Mouse (Mus musculus): ENCODE measurements at regions not wholly inside any gene's neighbourhood (a gene's known extent, or its start where the extent isn't known, plus 50 kb on each side); places are given as distances from the start of the nearest gene placed in this dataset.

GRCm38 (mm10) chr13:83099908-83100307 lies 403.9 kb upstream of the Mef2c start:
- Histone ChIP-seq H3K9me3 (ENCODE audit: control insufficient read depth, low read depth, low read length) (no peaks in the 10 kb centered on the region), H3K27me3 (ENCODE audit: control insufficient read depth, insufficient read depth, low read length) (no peaks in the 10 kb centered on the region), H3K4me3 (ENCODE audit: low read depth, low read length) (no peak overlapping the region), H3K4me2 (replicated peaks; ENCODE audit: low read depth, low read length) (no peak overlapping the region), H3K9ac (replicated peaks; ENCODE audit: low read depth, low read length) (no peak overlapping the region), H3K36me3 (ENCODE audit: control insufficient read depth, insufficient read depth, low read length) (no peaks in the 10 kb centered on the region), H3K27ac (ENCODE audit: low read length) (no peak overlapping the region), H3K4me1 (ENCODE audit: control insufficient read depth, insufficient read depth, low read length) (no peaks in the 10 kb centered on the region)
- ATAC-seq (ENCODE audit: insufficient number of reproducible peaks, insufficient read depth, low FRiP score, low read depth), result no peak
- WGBS, result 78% methylated on average over 1 of the region's 1 CpGs

- WGBS, result 74% methylated on average over 3 of the region's 3 CpGs
- no peak for ATAC-seq (ENCODE audit: insufficient number of reproducible peaks, insufficient read depth, low FRiP score, low read depth)
- no peak overlapping the region for H3K4me3 ChIP-seq (ENCODE audit: low read depth, low read length)
These were observed 393.2 kb upstream of the Mef2c start for GRCm38 (mm10) chr13:83110610-83111009.

GRCm38 (mm10) chr13:83111503-83111902 lies 392.3 kb upstream of the Mef2c start:
- no peak for ATAC-seq (ENCODE audit: insufficient number of reproducible peaks, insufficient read depth, low FRiP score, low read depth)
- H3K4me1 ChIP-seq (ENCODE audit: control insufficient read depth, insufficient read depth, low read length), result no peaks in the 10 kb centered on the region
- no peak overlapping the region for H3K4me2 ChIP-seq (replicated peaks; ENCODE audit: low read depth, low read length)
- H3K36me3 ChIP-seq (ENCODE audit: control insufficient read depth, insufficient read depth, low read length), result no peaks in the 10 kb centered on the region
- no peak overlapping the region for H3K9ac ChIP-seq (replicated peaks; ENCODE audit: low read depth, low read length)
- no peak overlapping the region; the same call in 1 of the 2 replicates for H3K27ac ChIP-seq (ENCODE audit: low read length)
- no peaks in the 10 kb centered on the region for H3K27me3 ChIP-seq (ENCODE audit: control insufficient read depth, insufficient read depth, low read length)
- no peaks in the 10 kb centered on the region for H3K9me3 ChIP-seq (ENCODE audit: control insufficient read depth, low read depth, low read length)
- 48% methylated on average over 2 of the region's 2 CpGs for WGBS
- no peak overlapping the region for H3K4me3 ChIP-seq (ENCODE audit: low read depth, low read length)

More at GRCm38 (mm10) chr13:83110610-83111009, 393.2 kb upstream of the Mef2c start:
- Histone ChIP-seq H3K27ac (ENCODE audit: low read length) (no peak overlapping the region), H3K9me3 (ENCODE audit: control insufficient read depth, low read depth, low read length) (no peaks in the 10 kb centered on the region), H3K4me1 (ENCODE audit: control insufficient read depth, insufficient read depth, low read length) (no peaks in the 10 kb centered on the region), H3K4me2 (replicated peaks; ENCODE audit: low read depth, low read length) (no peak overlapping the region), H3K36me3 (ENCODE audit: control insufficient read depth, insufficient read depth, low read length) (no peaks in the 10 kb centered on the region), H3K9ac (replicated peaks; ENCODE audit: low read depth, low read length) (no peak overlapping the region), H3K27me3 (ENCODE audit: control insufficient read depth, insufficient read depth, low read length) (no peaks in the 10 kb centered on the region)

GRCm38 (mm10) chr13:83112323-83112722 lies 391.5 kb upstream of the Mef2c start:
- 56% methylated on average over 1 of the region's 1 CpGs for WGBS

GRCm38 (mm10) chr13:83112741-83113140 lies 391.1 kb upstream of the Mef2c start:
- Histone ChIP-seq H3K4me3 (ENCODE audit: low read depth, low read length) (no peak overlapping the region), H3K4me2 (replicated peaks; ENCODE audit: low read depth, low read length) (no peak overlapping the region), H3K36me3 (ENCODE audit: control insufficient read depth, insufficient read depth, low read length) (no peaks in the 10 kb centered on the region), H3K27me3 (ENCODE audit: control insufficient read depth, insufficient read depth, low read length) (no peaks in the 10 kb centered on the region), H3K9ac (replicated peaks; ENCODE audit: low read depth, low read length) (no peak overlapping the region), H3K4me1 (ENCODE audit: control insufficient read depth, insufficient read depth, low read length) (no peaks in the 10 kb centered on the region), H3K27ac (ENCODE audit: low read length) (no peak overlapping the region), H3K9me3 (ENCODE audit: control insufficient read depth, low read depth, low read length) (no peaks in the 10 kb centered on the region)
- WGBS, result 72% methylated on average over 5 of the region's 5 CpGs
- no peak for ATAC-seq (ENCODE audit: insufficient number of reproducible peaks, insufficient read depth, low FRiP score, low read depth)

More at GRCm38 (mm10) chr13:83112323-83112722, 391.5 kb upstream of the Mef2c start:
- Histone ChIP-seq H3K9ac (replicated peaks; ENCODE audit: low read depth, low read length) (no peak overlapping the region), H3K4me2 (replicated peaks; ENCODE audit: low read depth, low read length) (no peak overlapping the region), H3K4me1 (ENCODE audit: control insufficient read depth, insufficient read depth, low read length) (no peaks in the 10 kb centered on the region), H3K36me3 (ENCODE audit: control insufficient read depth, insufficient read depth, low read length) (no peaks in the 10 kb centered on the region), H3K4me3 (ENCODE audit: low read depth, low read length) (no peak overlapping the region), H3K27ac (ENCODE audit: low read length) (no peak overlapping the region), H3K27me3 (ENCODE audit: control insufficient read depth, insufficient read depth, low read length) (no peaks in the 10 kb centered on the region), H3K9me3 (ENCODE audit: control insufficient read depth, low read depth, low read length) (no peaks in the 10 kb centered on the region)
- ATAC-seq (ENCODE audit: insufficient number of reproducible peaks, insufficient read depth, low FRiP score, low read depth), result no peak

GRCm38 (mm10) chr13:83113808-83114207 lies 390.0 kb upstream of the Mef2c start:
- no peaks in the 10 kb centered on the region for H3K27me3 ChIP-seq (ENCODE audit: control insufficient read depth, insufficient read depth, low read length)
- H3K4me1 ChIP-seq (ENCODE audit: control insufficient read depth, insufficient read depth, low read length), result no peaks in the 10 kb centered on the region
- no peak overlapping the region for H3K27ac ChIP-seq (ENCODE audit: low read length)
- H3K4me3 ChIP-seq (ENCODE audit: low read depth, low read length), result no peak overlapping the region
- no peaks in the 10 kb centered on the region for H3K36me3 ChIP-seq (ENCODE audit: control insufficient read depth, insufficient read depth, low read length)
- no peak overlapping the region for H3K9ac ChIP-seq (replicated peaks; ENCODE audit: low read depth, low read length)
- ATAC-seq (ENCODE audit: insufficient number of reproducible peaks, insufficient read depth, low FRiP score, low read depth), result 0 out of 2 replicates have a peak, but pooled peaks have one; percentile 76
- H3K4me2 ChIP-seq (replicated peaks; ENCODE audit: low read depth, low read length), result no peak overlapping the region
- no peaks in the 10 kb centered on the region for H3K9me3 ChIP-seq (ENCODE audit: control insufficient read depth, low read depth, low read length)

GRCm38 (mm10) chr13:83114401-83114800 lies 389.4 kb upstream of the Mef2c start:
- H3K27ac ChIP-seq (ENCODE audit: low read length), result no peak overlapping the region
- WGBS, result 88% methylated on average over 2 of the region's 2 CpGs
- H3K4me3 ChIP-seq (ENCODE audit: low read depth, low read length), result no peak overlapping the region
- H3K27me3 ChIP-seq (ENCODE audit: control insufficient read depth, insufficient read depth, low read length), result no peaks in the 10 kb centered on the region
- no peak for ATAC-seq (ENCODE audit: insufficient number of reproducible peaks, insufficient read depth, low FRiP score, low read depth)
- H3K4me1 ChIP-seq (ENCODE audit: control insufficient read depth, insufficient read depth, low read length), result no peaks in the 10 kb centered on the region
- H3K36me3 ChIP-seq (ENCODE audit: control insufficient read depth, insufficient read depth, low read length), result no peaks in the 10 kb centered on the region
- H3K9me3 ChIP-seq (ENCODE audit: control insufficient read depth, low read depth, low read length), result no peaks in the 10 kb centered on the region
- no peak overlapping the region for H3K4me2 ChIP-seq (replicated peaks; ENCODE audit: low read depth, low read length)
- H3K9ac ChIP-seq (replicated peaks; ENCODE audit: low read depth, low read length), result no peak overlapping the region

- Histone ChIP-seq H3K9me3 (ENCODE audit: control insufficient read depth, low read depth, low read length) (no peaks in the 10 kb centered on the region), H3K27me3 (ENCODE audit: control insufficient read depth, insufficient read depth, low read length) (no peaks in the 10 kb centered on the region), H3K4me2 (replicated peaks; ENCODE audit: low read depth, low read length) (no peak overlapping the region), H3K27ac (ENCODE audit: low read length) (no peak overlapping the region), H3K9ac (replicated peaks; ENCODE audit: low read depth, low read length) (no peak overlapping the region), H3K4me3 (ENCODE audit: low read depth, low read length) (no peak overlapping the region), H3K4me1 (ENCODE audit: control insufficient read depth, insufficient read depth, low read length) (no peaks in the 10 kb centered on the region), H3K36me3 (ENCODE audit: control insufficient read depth, insufficient read depth, low read length) (no peaks in the 10 kb centered on the region)
- ATAC-seq (ENCODE audit: insufficient number of reproducible peaks, insufficient read depth, low FRiP score, low read depth), result no peak
- 85% methylated on average over 2 of the region's 2 CpGs for WGBS
These were observed 388.1 kb upstream of the Mef2c start for GRCm38 (mm10) chr13:83115691-83116090.

- 77% methylated on average over 4 of the region's 4 CpGs for WGBS
- H3K9me3 ChIP-seq (ENCODE audit: control insufficient read depth, low read depth, low read length), result no peaks in the 10 kb centered on the region
- ATAC-seq (ENCODE audit: insufficient number of reproducible peaks, insufficient read depth, low FRiP score, low read depth), result no peak
- H3K4me1 ChIP-seq (ENCODE audit: control insufficient read depth, insufficient read depth, low read length), result no peaks in the 10 kb centered on the region
- H3K4me3 ChIP-seq (ENCODE audit: low read depth, low read length), result no peak overlapping the region
- H3K27me3 ChIP-seq (ENCODE audit: control insufficient read depth, insufficient read depth, low read length), result no peaks in the 10 kb centered on the region
- H3K9ac ChIP-seq (replicated peaks; ENCODE audit: low read depth, low read length), result no peak overlapping the region
- H3K36me3 ChIP-seq (ENCODE audit: control insufficient read depth, insufficient read depth, low read length), result no peaks in the 10 kb centered on the region
- H3K27ac ChIP-seq (ENCODE audit: low read length), result no peak overlapping the region
- H3K4me2 ChIP-seq (replicated peaks; ENCODE audit: low read depth, low read length), result no peak overlapping the region
These were observed 383.5 kb upstream of the Mef2c start for GRCm38 (mm10) chr13:83120343-83120742.
